Mouse (Mus musculus) gastrocnemius, adult 18-20 months (tissue): Measurements from ENCODE around the gene Galntl6. TPM values are rescaled to one million over a fixed set of nuclear protein-coding genes. Genes with fewer than 3 reads are reported as not detected.

ENCODE experiments used
- DNase-seq: peaks from one replicate; pipeline ENCODE4 v3.0.0; 2021; ENCODE audit warnings: low spot score
- total RNA-seq, 2 experiments: library from RNA; stranded (reverse); gene quantifications; 2 replicates each; pipeline ENCODE4 v1.2.3; 2021

The Galntl6 gene
- total RNA-seq, 2 experiments from 2014 or later: not detected

DNA sequence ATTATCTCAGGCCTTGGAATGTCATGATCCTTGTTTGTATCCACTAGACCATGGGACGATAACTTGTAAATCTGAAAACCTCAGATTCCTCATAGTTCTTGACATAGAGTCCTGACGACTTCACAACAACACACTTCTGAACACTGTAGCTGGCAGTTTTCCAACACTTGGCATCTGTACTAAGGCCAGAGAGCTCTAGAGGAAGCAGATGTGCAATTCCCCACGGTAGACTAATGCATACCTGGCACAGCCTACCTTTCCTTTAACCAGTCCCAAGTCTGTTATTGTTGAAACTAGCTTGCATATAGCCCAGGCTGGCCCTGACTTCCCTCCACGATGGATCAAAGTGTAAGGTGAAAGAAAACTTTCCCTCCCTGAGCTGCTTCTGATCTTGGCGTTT, 946.9 kb downstream of the Galntl6 start:
- no peak for DNase-seq

DNA sequence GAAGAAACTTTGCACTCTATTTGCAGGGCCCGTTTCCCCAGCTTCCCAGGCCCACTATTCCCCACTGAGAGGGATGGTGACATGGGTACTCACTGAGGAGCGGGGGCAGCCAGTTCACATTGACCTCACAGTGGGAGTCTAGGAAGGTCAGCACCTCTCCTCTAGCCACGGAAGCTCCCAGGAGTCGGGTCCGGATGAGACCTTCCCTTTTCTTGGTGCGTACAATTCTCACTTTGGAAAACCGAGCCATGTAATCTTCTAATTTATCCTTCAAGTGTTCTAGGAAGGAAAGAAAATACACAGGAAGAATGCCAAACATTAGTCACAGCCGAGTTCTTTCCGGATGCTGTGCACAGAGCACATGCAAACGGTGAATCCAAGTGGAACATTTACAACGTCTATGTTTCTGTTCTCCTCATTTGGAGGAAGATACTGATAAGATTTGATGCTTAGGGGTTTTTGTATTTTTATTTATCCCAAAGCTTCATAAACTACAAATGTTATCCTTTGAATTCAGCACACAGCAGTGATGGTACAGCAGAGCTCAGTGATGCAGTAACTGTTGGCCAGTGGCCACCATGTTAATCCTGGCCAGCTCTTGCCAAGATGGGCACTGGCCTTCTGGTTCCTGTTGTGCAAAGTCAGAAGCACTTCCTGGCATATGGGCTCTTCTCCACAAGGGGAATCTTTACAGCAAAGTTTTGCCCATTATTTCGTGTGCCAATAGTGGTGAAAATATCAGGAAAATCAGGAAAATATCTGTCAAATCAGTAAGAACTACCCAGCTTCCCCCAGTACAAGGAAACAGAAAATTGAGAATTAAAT, 949.9 kb downstream of the Galntl6 start:
- DNase-seq: no peak

DNA sequence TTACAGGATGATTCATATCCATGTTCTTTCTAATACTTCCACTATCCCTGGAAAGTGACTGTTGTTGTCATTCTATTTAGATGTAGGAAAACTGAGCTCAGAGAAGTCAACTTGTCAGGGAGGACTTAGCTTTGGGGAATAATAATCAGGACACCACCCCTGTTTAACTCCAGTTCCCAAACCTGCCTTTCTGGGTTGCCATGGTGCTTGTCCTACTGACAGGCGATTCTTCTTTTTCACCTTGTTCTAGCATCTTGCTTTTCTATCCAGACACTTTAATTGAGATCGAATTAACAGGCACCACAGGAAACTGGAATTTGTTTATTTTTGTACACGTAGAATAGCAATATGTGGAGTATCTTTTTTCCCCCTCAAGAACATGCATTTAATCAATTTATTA, 953.3 kb downstream of the Galntl6 start:
- DNase-seq: no peak

DNA sequence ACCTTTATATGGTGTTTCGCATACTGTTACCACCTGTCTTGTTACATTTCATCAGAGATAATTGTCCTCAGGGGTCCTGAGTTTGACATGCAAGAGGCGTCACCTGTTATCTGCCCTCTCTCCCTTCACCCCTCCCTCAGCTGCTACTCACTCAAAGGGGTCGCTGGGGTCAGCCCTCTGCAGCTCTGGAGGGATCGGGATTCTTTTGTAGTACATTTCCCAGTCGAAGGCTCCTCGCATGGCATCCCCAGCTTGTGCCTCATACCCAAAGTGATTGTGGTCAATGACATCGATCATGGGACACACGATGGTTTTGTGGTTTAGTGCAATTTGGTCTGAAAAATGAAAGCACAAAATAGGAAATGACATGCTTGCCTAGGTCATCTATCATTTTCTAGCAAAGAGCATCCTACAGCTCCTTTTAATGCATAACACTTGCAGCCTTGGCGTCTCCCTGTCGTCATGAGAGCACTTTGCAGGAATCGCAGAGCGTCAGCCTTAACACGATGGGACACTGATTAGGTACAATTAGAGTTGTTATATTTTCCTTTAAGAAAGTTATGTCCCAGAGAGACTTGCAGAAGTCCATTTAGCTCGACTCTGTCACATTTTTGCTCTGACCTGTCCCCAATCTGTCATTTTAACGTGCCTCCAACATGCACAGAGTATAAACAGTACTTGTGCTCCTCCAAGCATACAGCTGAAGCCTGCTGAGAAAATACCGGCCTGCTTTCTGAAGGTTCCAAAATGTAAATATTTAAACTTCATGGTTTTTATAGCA, 954.1 kb downstream of the Galntl6 start:
- DNase-seq: no peak

DNA sequence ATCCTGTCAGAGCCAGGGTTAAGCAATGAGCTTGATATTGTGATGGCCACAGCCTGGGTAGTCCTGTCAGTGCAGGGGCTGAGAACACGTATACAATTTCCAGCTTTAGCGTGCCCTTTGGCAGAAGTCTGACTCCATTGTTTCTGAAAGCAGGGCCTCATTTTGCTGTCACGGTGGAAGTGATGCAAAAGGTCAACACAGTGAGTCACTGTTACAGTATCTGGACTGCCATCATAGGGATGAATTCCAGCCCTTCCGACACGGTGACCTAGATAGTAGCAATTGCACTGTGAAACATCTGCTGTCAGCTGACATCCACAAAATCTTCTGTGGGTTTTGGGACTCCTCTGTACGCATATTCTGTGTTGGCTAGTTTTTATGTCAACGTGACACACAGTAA, 956.9 kb downstream of the Galntl6 start:
- DNase-seq: no peak

DNA sequence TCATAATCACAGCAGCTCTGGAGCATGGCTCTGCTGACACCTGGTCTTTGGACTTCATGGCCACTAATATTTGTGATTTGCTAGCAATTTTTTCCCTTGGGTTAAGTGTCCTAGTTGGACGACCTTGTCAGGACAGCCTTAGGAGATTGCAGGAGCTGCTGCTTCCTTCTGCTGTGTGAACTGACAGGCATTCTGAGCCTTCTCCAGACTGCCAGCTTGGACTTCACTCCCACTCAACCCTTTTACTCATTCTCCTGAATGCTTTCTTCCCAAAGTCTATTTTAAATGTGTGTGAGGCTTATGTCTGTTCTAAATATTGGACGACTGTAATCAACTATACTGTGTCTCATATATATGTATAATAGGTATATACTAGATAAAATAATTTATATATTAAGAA, 971.3 kb downstream of the Galntl6 start:
- DNase-seq: no peak

DNA sequence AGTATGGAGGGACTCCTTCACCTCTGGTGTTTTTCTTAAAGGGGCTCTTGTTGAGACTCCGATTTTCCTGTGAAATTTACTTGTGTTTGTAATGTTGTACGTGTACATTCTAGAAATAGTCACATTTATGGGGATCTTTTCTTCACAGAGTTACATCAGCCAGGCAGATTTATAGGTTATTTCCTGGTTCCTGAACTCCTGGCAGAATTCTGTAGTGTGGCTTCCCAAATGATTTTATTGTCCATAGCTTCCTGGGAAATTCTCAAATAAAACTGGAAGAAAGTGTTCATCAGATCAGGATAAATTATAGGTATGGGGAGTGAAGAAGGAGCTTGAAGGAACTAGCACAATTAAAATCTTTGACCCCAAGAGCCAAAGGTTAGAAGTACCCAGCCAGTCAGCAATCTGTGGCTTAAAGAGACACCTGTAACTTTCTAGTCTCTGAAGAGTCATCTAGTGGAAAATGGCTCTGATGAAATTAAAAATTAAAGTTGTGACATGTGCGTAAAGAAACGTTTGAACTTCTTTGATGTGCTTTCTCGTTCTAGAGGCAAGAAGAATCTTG, 972.5 kb downstream of the Galntl6 start:
- no peak for DNase-seq

DNA sequence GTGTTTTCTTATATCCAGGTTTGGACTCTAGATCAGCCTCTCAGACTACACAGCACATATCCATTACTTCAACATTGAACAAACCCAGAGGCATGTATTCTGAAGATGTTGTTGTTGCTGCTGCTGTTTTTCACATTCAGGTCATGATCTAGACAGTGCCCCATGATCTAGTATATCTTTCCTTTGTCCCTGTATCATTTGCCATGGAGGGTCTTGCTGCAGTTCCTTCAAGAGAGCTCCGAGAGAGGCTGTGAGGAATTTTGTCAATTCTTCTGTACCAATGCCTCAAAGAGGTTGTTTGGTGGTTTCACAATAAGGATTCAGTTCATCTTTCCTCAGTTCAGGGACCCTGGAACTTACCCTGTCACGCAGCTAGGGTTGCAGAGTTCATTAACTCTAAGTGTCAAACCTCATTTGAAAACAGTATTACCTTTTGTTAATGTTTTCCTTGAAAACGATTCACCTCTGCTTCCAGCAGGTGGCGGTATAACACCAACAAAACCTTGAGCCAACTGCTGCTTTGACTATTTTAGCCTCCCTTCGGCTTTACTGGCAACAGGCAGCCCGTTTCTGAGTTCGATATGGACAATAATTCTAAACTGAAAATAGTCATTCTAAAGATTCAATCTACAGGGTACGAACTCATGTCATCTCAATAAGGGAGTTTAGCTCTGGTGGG, 973.1 kb downstream of the Galntl6 start:
- DNase-seq: peak; percentile 19

DNA sequence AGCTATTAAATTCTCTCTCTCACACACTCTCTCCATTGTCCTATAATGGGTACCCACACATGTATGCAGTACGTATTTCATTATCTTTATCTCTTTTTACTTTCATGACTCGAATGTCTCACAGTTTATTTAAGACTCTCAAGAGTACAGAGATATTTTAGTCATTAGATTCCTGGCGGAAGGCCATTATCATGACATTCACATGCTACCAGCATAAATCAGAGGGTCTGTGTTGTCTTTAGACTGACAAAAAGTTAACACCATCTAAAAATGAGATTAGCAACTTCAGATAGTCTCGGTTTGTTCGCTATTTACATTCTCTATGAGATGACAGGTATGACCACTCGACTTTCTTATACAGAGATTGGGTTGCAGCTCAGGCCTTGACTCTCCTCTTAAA, 985.4 kb downstream of the Galntl6 start:
- no peak for DNase-seq

DNA sequence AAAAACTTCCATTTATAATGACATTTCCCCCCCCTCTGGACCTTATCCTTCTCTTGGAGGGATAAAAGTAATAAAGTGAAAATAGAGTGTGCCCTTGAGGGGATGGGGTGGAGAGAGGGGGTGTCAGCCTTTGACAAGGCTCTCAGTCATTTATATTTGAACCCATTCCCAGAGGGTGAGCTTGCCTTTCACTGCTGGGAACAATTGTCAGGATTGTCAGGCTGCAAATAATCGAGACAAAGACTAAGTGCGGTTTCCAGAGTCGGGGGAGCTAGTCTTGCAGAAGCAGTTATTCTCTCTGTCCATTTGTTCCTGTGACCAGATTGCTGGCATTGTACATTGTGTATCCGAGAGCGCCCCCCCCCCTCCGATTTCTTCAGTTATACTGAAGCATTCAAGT, 988.9 kb downstream of the Galntl6 start:
- no peak for DNase-seq

DNA sequence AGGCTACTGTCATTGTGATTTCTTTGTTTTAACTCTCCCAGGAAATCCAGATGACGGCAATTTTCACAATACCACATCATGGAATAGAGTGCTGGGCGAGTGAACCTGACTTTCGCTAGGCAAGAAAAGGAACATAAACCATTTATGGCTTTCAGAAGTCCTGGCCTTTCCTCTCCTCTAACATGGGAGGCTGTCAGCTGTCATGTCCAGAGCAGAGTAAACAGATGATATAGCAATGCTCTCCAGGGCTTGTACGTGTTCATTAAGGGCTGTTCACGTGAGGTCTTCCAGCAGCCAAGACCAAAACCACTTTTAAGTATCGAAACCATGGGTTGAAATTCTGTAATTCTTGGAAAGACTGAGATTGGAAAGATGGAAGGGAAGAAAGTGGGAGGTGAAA, 989.3 kb downstream of the Galntl6 start:
- DNase-seq: no peak

DNA sequence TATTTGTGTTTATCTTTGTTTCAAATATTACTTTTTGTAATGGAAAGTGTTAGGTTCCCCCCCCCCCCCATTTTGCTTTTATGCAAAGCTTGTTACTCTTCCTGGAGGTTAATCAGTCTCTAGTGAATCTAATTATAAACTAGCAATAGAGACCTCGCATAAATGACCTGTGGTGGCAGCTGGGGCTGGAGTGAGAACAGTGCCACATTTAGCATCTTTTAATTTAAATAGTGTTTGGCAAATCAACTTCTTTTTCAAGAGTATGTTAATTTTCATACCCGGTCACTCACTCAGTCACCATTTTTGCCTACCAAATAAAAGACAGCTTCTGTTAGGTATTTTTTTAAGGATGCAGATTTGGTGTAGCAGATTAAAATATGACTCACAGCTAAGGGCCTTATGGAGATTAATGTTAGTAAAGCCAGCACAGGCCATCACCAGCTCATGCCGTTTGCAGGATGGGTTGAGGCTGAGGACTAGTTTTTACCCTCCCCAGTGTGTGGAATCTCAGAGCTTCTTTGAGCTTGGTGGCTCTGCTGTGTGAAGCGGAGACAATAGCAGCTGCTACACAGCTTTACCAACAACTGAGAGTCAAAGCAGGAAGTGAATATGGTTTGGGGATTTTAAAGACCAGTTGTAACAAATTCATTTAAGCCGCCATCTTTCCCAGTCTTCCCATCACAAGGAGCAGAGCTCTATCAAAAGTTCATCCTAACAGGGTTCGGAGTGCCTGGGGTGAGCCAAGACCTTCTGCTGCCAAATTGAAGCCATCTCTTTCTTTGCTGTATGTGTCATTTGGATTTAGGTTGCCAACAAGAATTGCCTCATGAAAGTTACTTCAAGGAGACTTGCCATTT, 990.0 kb downstream of the Galntl6 start:
- DNase-seq: no peak

DNA sequence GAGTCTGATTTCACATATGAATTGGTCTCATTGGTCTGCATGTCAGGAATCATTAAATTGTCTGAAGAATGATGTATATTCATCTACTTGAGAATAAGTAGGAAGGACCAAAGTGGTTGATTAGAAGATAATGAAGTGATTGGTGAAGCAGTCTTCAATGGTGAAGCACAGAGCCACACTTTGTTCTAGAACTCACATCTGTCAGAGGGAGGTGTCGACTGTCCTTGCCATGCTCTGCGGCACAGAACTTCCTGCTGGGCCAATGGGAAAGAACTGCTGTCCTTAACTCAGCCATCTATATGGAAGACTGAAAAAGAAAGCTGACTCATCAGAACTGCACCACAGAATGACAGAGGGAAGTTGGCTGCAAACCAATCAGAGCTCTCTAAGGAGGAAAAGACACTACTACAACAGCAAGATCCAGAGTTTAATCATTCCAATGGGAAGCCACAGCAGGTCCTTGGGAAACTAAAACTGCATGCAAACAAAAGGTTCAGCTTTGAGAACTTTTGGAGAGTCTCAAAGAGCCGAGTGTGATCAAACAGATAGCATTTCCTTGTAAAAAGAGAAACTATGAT, 992.0 kb downstream of the Galntl6 start:
- no peak for DNase-seq

DNA sequence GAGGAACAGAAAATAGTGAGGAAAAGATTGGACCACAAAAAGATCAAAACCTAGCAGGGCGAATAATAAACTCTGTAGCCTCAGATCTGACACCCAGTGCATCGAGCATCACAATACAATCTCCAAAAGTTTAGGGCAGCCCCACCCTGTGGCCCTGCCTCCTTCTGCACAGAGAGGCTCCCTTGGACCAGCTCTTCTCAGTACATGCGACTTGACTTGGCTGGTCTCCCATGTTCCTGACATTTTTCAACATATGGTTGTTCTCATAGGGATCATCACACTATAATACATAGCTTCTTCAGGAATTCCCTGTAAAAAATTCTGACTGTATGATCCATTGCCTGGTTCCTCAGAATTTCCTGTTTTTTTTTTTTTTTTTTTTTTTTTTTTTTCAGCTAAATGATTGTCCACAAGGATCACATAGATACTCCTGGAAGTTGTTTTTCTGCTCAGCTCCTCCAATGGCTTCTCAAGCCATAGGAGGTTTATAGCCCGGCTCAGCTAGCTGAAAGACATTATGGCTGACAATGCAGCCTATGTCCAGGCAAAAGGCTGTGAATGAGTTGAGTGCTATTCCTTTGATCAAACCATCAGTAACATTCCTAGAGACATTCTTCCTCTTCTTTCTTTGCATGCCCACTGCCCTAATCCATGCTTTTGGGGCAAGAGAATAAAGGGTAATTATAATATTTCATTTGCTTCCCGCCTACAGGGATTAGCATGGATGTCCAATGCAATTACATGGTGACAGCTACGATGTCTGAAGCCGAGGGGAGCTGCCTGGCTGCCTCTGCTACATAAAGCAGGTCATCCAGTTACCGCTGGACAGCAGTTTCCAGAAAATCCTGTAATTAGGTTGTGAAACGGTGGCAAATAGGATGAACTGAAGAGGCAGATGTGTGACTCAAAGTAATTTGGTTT, 993.5 kb downstream of the Galntl6 start:
- no peak for DNase-seq

DNA sequence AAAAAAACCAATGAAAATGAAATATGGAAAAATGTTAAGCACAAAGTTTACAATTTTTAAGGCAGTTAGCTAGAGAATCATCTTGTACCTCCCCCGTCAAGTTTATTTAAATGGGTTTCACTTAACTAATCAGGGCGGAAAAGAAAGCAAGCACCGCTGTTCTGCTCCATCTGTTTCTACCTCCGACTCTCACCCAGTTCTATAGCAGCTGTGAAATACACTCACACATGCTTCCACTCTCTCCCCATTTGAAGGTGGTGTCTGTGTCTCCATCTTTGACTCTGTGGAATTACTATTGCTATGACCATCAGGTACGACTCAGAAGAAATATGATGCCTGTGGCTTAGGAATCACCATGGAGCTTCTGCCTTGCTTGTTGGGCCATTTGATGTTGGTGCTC, 1019.1 kb downstream of the Galntl6 start:
- DNase-seq: no peak

DNA sequence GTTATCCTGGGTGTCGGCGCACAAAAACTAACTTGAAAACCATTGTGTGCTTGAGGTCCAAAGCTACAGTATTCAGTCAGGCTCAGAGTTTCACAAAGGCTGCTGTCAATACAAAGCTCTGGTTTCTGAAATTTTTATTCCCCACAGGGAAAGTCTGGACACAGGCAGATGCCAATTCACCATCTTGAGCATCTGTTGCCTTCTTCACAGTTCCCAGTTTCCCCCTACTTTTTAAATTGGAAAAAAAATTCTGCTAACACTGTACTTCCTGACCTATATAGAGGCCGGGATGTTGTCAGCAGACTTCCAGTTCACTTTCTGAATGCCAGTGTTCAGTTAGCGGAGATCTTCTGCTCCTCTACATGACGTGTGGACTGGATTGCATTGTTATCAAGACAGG, 1020.3 kb downstream of the Galntl6 start:
- no peak for DNase-seq

DNA sequence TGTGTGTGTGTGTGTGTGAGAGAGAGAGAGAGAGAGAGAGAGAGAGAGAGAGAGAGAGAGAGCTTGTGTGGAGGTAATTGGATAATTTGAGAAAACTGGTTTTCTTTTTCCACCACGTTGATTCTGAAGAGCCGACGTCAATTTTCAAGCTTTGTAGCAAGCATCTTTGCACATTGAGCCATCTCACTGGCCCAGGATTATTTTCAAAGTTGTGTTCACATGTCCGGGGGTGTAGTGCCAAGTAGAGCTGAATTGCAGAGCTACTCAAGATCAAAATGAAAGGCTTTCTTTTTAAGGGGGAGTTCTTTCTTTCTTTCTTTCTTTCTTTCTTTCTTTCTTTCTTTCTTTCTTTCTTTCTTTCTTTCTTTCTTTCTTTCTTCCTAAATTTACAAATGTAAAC, 1022.3 kb downstream of the Galntl6 start:
- DNase-seq: no peak

DNA sequence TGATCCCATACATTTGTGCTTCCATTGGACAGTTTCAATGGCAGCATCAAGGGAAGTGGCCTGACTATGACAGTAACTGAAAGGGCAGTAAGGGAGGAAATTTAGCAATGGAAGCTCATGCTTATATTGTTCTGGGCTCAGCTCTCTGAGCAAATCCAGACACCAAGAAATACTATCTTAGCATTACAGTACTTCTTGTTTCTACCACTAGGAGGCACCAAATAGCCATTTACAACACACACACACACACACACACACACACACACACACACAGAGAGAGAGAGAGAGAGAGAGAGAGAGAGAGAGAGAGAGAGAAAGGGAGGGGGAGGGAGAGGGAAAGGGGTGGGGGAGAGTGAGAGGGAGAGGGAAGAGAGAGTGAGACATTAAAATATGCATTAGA, 1023.6 kb downstream of the Galntl6 start:
- no peak for DNase-seq

DNA sequence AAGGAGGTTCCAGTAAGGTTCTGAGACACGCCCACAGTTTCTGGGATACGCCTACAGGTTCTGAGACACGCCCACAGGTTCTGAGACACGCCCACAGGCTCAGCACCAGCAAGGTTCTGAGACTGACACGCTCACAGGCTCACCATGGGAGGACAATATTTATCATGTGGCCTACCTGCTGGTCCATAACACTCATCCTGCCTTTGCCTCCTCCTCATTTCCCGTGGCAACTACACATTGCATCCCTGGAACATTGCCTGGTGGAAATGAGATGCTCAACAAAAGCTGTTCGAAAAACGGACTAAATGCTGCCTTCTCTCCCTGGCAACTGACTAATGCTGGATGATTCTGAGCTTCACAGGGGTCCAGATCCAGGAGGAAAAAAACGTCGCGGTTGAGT, 1033.0 kb downstream of the Galntl6 start:
- no peak for DNase-seq

DNA sequence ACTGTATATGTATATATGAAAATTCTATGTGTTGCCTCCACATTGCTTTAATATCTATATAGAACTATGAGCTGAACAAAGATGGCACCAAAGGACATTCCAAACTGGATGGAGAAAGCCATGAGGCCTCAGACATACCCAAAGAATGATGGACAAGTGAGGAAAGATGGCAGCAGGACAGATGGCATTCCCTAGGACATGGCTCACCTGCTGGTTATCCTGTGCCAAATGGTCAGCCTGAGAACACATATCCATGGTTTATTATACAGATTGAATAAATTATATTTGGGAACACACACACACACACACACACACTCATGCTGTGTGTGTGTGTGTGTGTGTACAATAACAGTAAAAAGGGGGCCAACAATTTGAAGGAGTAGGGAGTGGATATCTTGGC, 1063.4 kb downstream of the Galntl6 start:
- no peak for DNase-seq
